Mouse (Mus musculus) granulocyte monocyte progenitor cell, adult 5-6 weeks (primary cell): ENCODE measurements around the gene Lrp8. TPM values are rescaled to one million over a fixed set of nuclear protein-coding genes. Genes with fewer than 3 reads are reported as not detected.
A peak's percentile ranks its signal among the peaks of the same experiment; 100 is the strongest.

Experiments
- ATAC-seq: replicated peaks from 2 replicates; pipeline ENCODE4 v1.8.0; 2016; ENCODE audit warnings: mild to moderate bottlenecking, moderate TSS enrichment, inconsistent platforms; ENCODE audit not compliant: poor library complexity, severe bottlenecking
- total RNA-seq, 2 experiments: library from RNA; stranded (forward) in 1 of 2; stranded (reverse) in 1 of 2; fragments of 200-712, 200-1000 nt in 1 of 2; fragments of >200 nt in 1 of 2; fragmentation: Nextera tagmentation in 1 of 2; gene quantifications; 2 replicates each; pipeline ENCODE4 v1.2.3; 2014 to 2017

The Lrp8 gene
- total RNA-seq, 2 experiments from 2014 or later = 12.8 to 18.7 TPM

DNA sequence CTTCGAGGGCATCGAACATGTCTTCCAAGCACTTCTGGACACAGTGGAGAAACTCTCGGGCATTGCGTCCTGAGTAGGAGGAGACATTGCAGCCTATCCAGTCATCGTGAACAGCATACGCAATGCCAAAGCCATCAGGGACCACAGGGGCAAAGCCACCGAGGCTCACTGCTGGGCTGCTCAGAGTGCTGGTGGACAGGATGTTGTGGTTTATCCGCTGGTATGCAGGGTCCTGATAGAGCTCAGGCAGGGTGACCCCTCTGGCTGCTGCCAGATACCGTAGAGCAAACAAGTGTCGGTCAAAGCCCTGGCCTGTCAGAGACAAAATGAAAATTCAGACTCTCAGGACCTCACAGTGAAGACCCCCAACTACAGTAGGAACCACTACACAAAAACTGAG lies 102.2 kb downstream of the Lrp8 start:
- no peak for ATAC-seq

DNA sequence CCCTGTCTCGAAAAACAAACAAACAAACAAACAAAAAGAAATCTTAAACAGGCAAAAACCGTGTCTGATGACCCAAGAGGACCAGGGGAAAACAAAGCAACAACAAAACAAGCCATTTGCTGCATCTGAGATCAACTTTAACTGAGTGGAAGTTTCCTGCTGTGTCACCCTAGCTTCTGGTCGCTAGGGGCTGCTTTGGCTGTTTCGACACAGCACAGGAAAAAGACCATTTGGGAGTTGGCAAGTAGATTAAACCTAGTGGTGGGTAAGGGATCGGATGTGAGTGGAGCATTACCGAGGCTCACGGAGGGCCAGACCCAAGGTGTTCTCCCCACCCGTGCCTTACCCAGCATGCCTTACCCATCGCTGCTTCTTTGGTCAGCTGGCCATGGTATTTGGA lies 104.5 kb downstream of the Lrp8 start:
- no peak for ATAC-seq

DNA sequence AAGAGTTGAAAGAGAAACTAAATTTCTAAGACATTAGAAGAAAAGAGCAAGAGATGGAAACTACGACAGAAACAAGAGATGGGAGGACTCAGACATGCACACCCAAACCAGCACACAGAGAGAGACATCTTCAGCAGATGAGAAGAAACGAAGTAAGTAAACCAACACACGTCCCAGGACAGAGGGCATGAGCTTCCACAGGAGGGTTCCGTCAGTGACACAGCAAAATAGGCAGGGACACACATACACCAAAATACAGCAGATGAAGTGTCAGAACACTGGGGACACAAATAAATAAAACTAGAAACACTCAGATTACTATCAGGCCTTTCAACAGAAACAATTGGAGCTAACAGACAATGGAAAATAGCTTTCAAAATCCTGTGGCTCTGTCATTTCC lies 108.0 kb downstream of the Lrp8 start:
- ATAC-seq = no peak

DNA sequence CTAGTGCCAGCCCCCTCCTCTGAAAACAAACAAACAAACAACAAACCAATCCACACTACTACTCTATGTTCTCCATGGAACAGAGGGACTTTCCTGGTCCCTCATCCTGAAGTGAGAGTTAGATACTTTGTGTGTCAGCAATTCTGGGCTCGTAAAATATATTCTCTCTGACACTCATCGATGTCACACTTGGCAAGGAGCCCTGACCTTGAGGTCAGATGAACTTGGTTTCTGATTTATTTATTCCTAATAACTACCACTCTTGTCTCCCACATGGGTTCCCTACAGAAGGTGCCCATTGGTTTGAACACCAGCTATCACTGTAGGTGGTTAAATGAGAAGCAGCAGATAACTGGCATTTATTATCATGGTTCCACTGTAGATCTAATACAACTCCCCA lies 118.3 kb downstream of the Lrp8 start:
- no peak for ATAC-seq

DNA sequence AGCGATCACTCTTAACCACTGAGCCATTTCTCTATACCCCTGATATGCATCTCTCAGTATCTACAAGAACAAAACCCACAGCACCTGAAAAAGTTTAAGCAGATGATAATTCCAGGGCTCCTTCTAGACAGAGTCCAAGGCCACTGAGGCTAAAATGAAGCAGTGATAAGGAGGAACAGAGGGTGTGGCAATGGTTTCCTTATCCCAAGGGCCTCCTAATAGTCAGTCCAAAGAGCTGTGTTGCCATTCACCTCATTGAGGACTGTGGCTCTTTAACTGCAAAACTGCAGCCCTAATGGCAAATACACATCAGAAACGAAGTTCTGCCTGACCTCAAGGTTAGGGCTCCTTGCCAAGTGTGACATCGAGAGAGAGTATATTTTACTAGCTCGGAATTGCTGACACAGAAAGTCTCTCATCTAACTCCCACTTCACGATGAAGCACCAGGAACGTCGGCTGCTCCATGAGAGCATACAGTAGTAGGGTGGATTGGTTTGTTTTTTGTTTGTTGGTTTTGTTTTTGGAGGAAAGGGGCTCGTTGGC lies 119.2 kb downstream of the Lrp8 start:
- ATAC-seq = no peak

DNA sequence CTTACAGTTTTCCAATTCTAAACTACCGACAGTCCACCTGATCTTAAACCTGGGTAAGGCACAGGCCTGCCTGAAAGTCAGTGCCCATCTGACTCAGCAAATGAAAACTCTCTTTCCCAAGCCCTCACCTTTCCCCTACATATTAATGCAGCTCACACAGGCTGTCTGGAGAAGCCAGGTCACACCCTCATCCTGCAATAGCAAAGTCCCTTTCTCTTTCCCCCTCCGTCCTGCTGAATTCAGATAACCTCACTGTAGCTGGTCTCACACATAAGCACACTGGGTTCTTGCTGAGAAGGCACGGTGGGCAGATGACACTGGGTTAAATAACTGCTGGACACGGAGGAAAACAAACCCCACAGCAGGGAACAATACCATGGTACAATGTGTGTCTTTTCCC lies 119.9 kb downstream of the Lrp8 start:
- ATAC-seq = no peak

DNA sequence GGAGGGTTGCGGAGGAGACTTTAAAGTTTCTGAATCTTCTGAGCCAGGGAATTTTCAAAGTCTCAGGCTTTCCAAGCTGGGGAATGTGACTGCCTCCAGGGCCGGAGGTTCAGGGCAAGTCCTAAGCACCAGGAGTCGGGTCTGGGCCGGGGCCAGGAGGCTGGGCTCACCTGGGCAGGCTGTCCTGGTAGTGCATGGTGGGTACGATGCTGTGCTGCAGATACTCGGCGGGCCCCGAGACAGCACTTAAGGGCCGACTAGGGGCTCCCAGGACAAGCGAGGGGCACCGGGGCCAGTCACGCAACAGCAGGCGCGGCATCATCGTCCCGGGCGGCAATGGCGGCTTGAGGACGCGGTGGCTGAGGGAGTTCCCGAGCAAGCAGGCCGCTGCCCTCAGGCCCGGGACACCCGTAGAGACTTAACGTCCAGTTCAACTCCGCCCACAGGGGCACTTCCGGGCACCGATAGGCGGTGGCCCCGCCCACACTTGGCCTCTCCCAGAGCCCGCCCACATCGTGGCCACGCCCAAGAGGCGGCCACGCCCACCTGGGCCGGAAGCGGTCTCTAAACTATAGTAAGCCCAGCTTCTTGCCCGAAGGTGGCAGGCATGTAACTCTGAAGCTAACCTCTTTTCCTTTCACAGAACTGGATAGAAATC lies 121.2 kb downstream of the Lrp8 start, which contains the start of gene Cpt2:
Gene Cpt2, minus strand, starts transcription at position 466 of the 658 bp plus-strand sequence.
- ATAC-seq = peak; percentile 99

DNA sequence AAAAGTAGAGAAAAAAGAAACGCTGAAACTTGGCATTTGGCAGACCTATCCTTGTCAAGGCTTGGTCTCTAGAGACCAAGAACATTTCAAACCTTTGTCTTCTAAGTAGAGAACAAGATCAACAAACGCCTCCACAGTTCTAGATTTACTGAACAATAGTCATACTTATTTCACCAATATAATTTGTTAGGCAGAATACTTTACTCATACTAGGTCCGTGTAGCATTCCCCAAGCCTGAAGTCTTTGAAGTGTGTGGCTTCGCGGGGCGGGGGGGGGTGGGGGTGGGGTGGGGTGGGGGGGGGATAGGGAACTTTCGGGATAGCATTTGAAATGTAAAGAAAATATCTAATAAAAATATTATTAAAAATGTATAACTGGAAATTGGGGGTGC lies 121.7 kb downstream of the Lrp8 start:
- ATAC-seq = no peak

Other genes with a start within 250 kb of the Lrp8 start
- 1.7 TPM in 1 of 2 replicates, not detected in the other for gene Dmrtb1, start 118.0 kb upstream of the Lrp8 start, total RNA-seq (2014; fragmentation: Nextera tagmentation)
- gene Dmrtb1, start 118.0 kb upstream of the Lrp8 start, total RNA-seq (2017) = 0.46 TPM in 1 of 2 replicates, not detected in the other
- 244 and 294 TPM in 2 replicates for gene Magoh, start 77.5 kb downstream of the Lrp8 start, total RNA-seq (2014; fragmentation: Nextera tagmentation)
- gene Magoh, start 77.5 kb downstream of the Lrp8 start, total RNA-seq (2017) = 322 and 356 TPM in 2 replicates
- 34.9 and 73.6 TPM in 2 replicates for gene 0610037L13Rik, start 87.6 kb downstream of the Lrp8 start, total RNA-seq (2014; fragmentation: Nextera tagmentation)
- gene 0610037L13Rik, start 87.6 kb downstream of the Lrp8 start, total RNA-seq (2017) = 57.4 and 97.8 TPM in 2 replicates
- gene Cpt2, start 121.3 kb downstream of the Lrp8 start, total RNA-seq (2014; fragmentation: Nextera tagmentation) = 25.6 and 32.1 TPM in 2 replicates
- 18.3 and 33.1 TPM in 2 replicates for gene Cpt2, start 121.3 kb downstream of the Lrp8 start, total RNA-seq (2017)
- not detected in 2 replicates for gene Slc1a7, start 166.1 kb downstream of the Lrp8 start, total RNA-seq (2014; fragmentation: Nextera tagmentation)
- not detected in 2 replicates for gene Slc1a7, start 166.1 kb downstream of the Lrp8 start, total RNA-seq (2017)